In genomic region chr13:112772861-112773260, GRCm38 (mm10) we compare ENCODE assay signal across 24 mouse cellular contexts. TPM values are rescaled to one million over a fixed set of nuclear protein-coding genes. Genes with fewer than 3 reads are reported as not detected.
DNase-seq lines count a peak whose midpoint lies in the region; ATAC-seq and TF ChIP-seq lines count a peak whose summit lies in the region.
"Had no signal": no experiment of that assay in that cellular context is flagged by ENCODE, and none has a peak within 500 bp of the region (broad histone marks: within the 10 kb centered on the region; RNA-seq: fewer than 3 reads in every experiment).

No protein-coding gene starts in this region.

- H3K4me1 ChIP-seq in heart, postnatal 0 days (ENCODE audit: control insufficient read depth, insufficient read depth), result no peaks in the 10 kb centered on the region
- peaks cover 13% of the 10 kb centered on the region for H3K4me1 ChIP-seq in heart, embryonic 10.5 days
- peaks cover 2% of the 10 kb centered on the region; the same call in 1 of the 2 replicates for H3K4me1 ChIP-seq in liver, adult 2 months (ENCODE audit: control insufficient read depth, insufficient read depth, low read length)
- H3K4me1 ChIP-seq in liver, postnatal 0 days (ENCODE audit: insufficient read depth), result peaks cover 6% of the 10 kb centered on the region
- no peaks in the 10 kb centered on the region for H3K4me1 ChIP-seq in forebrain, embryonic 14.5 days (ENCODE audit: control insufficient read depth, insufficient read depth, low read length)

- H3K27ac ChIP-seq in heart, postnatal 0 days (ENCODE audit: low read depth), result peak overlapping the region; percentile 1; the same call in 1 of the 2 replicates
- H3K27ac ChIP-seq in heart, embryonic 10.5 days, result no peak overlapping the region
- H3K27ac ChIP-seq in liver, adult 2 months (replicated peaks; ENCODE audit: insufficient read depth, low read depth, low read length), result peak overlapping the region; percentile 34; the same call in 1 of the 2 replicates
- H3K27ac ChIP-seq in liver, postnatal 0 days (ENCODE audit: low read depth), result no peak overlapping the region; the same call in 1 of the 2 replicates
- H3K27ac ChIP-seq in forebrain, embryonic 14.5 days (ENCODE audit: low read depth, low read length), result no peak overlapping the region
- H3K27ac ChIP-seq: forebrain, embryonic 10.5 days; hindbrain, embryonic 14.5 days; layer of hippocampus, adult 2 months; left cerebral cortex, adult 2 months; limb, embryonic 12.5 days; midbrain, embryonic 12.5 days; neural tube, embryonic 13.5 days had no signal

- H3K36me3 ChIP-seq in heart, postnatal 0 days (replicated peaks; ENCODE audit: control insufficient read depth, insufficient read depth, low read length), result no peaks in the 10 kb centered on the region
- no peaks in the 10 kb centered on the region for H3K36me3 ChIP-seq in heart, embryonic 10.5 days
- no peaks in the 10 kb centered on the region for H3K36me3 ChIP-seq in liver, adult 2 months (ENCODE audit: control insufficient read depth, insufficient read depth, low read length)
- no peaks in the 10 kb centered on the region for H3K36me3 ChIP-seq in liver, postnatal 0 days (replicated peaks; ENCODE audit: insufficient read depth, low read length)
- H3K36me3 ChIP-seq in forebrain, embryonic 14.5 days (ENCODE audit: control insufficient read depth, insufficient read depth, low read length), result no peaks in the 10 kb centered on the region
- H3K36me3 ChIP-seq: forebrain, embryonic 10.5 days; limb, embryonic 12.5 days; midbrain, embryonic 12.5 days; neural tube, embryonic 13.5 days had no signal

- H3K9ac ChIP-seq in heart, postnatal 0 days (replicated peaks; ENCODE audit: low read depth, low read length), result no peak overlapping the region
- H3K9ac ChIP-seq in liver, adult 2 months (ENCODE audit: low read depth, low read length), result no peak overlapping the region
- H3K9ac ChIP-seq in liver, postnatal 0 days (replicated peaks), result no peak overlapping the region
- H3K9ac ChIP-seq in forebrain, embryonic 14.5 days (ENCODE audit: low read length), result no peak overlapping the region
- H3K9ac ChIP-seq: hindbrain, embryonic 14.5 days; limb, embryonic 12.5 days; midbrain, embryonic 12.5 days; neural tube, embryonic 13.5 days had no signal

- no peaks in the 10 kb centered on the region for H3K79me2 ChIP-seq in liver, adult 2 months (ENCODE audit: control insufficient read depth, insufficient read depth, low read length)

- no peaks in the 10 kb centered on the region for H3K9me3 ChIP-seq in heart, postnatal 0 days (replicated peaks; ENCODE audit: control insufficient read depth, low read length)
- H3K9me3 ChIP-seq in heart, embryonic 10.5 days, result no peaks in the 10 kb centered on the region
- H3K9me3 ChIP-seq in liver, postnatal 0 days (ENCODE audit: low read length), result no peaks in the 10 kb centered on the region
- H3K9me3 ChIP-seq in forebrain, embryonic 14.5 days (replicated peaks; ENCODE audit: control insufficient read depth, low read length), result no peaks in the 10 kb centered on the region

- no peak for ATAC-seq in heart, postnatal 0 days (ENCODE audit: insufficient read depth, low read depth)
- no peak for ATAC-seq in liver, postnatal 0 days
- no peak for ATAC-seq in forebrain, embryonic 14.5 days
- ATAC-seq: CD4-positive, CD25-positive, alpha-beta regulatory T cell, adult 4 months; forebrain, embryonic 16.5 days; intestine, postnatal 0 days had no signal

- 58% methylated on average over 14 of the region's 14 CpGs for WGBS in heart, postnatal 0 days
- 75% methylated on average over 14 of the region's 14 CpGs for WGBS in heart, embryonic 10.5 days
- WGBS in liver, adult 2 months, result 65% methylated on average over 14 of the region's 14 CpGs
- 75% methylated on average over 14 of the region's 14 CpGs for WGBS in liver, postnatal 0 days (ENCODE audit: insufficient replicate concordance)
- 87% methylated on average over 14 of the region's 14 CpGs for WGBS in forebrain, embryonic 14.5 days

- no peaks in the 10 kb centered on the region for H3K27me3 ChIP-seq in heart, postnatal 0 days (ENCODE audit: control insufficient read depth, insufficient read depth, low read length)
- no peaks in the 10 kb centered on the region for H3K27me3 ChIP-seq in heart, embryonic 10.5 days (ENCODE audit: insufficient read depth, poor library complexity, severe bottlenecking)
- H3K27me3 ChIP-seq in liver, adult 2 months (ENCODE audit: control insufficient read depth, insufficient read depth, low read length), result no peaks in the 10 kb centered on the region
- no peaks in the 10 kb centered on the region for H3K27me3 ChIP-seq in liver, postnatal 0 days (ENCODE audit: insufficient read depth, low read length)
- no peaks in the 10 kb centered on the region for H3K27me3 ChIP-seq in forebrain, embryonic 14.5 days (replicated peaks; ENCODE audit: control insufficient read depth, insufficient read depth, low read length)
- H3K27me3 ChIP-seq: limb, embryonic 12.5 days; midbrain, embryonic 12.5 days; neural tube, embryonic 13.5 days had no signal

- no peak overlapping the region for H3K4me3 ChIP-seq in heart, postnatal 0 days (ENCODE audit: low read depth, low read length)
- no peak overlapping the region for H3K4me3 ChIP-seq in heart, embryonic 10.5 days
- no peak overlapping the region for H3K4me3 ChIP-seq in liver, adult 2 months (ENCODE audit: insufficient read depth, low read depth, low read length)
- H3K4me3 ChIP-seq in liver, postnatal 0 days (ENCODE audit: low read depth, low read length), result no peak overlapping the region
- H3K4me3 ChIP-seq in forebrain, embryonic 14.5 days (ENCODE audit: low read depth, low read length), result no peak overlapping the region
- H3K4me3 ChIP-seq: forebrain, embryonic 10.5 days; layer of hippocampus, adult 2 months; left cerebral cortex, adult 2 months; limb, embryonic 12.5 days; midbrain, embryonic 12.5 days; neural tube, embryonic 13.5 days had no signal

- TF ChIP-seq CTCF in heart, postnatal 0 days (IDR thresholded peaks at IDR 0.05; ENCODE audit: low read depth), result no peak
- no peak for TF ChIP-seq CTCF in liver, adult 2 months (IDR thresholded peaks at IDR 0.05; ENCODE audit: low read depth, low read length)
- no peak for TF ChIP-seq CTCF in liver, postnatal 0 days (IDR thresholded peaks at IDR 0.05; ENCODE audit: low read depth)

- no peak for TF ChIP-seq POLR2A in liver, adult 2 months (IDR thresholded peaks at IDR 0.05; ENCODE audit: extremely low read depth, insufficient read depth, low read length)

- no peak for TF ChIP-seq EP300 in heart, postnatal 0 days (IDR thresholded peaks at IDR 0.05; ENCODE audit: low read depth)
- no peak for TF ChIP-seq EP300 in liver, postnatal 0 days (IDR thresholded peaks at IDR 0.05; ENCODE audit: low read depth)

- H3K4me2 ChIP-seq in heart, postnatal 0 days (ENCODE audit: low read depth, low read length), result no peak overlapping the region
- H3K4me2 ChIP-seq in liver, postnatal 0 days (ENCODE audit: low read depth, low read length), result no peak overlapping the region
- H3K4me2 ChIP-seq in forebrain, embryonic 14.5 days (ENCODE audit: low read length), result no peak overlapping the region
- H3K4me2 ChIP-seq: heart, embryonic 11.5 days; hindbrain, embryonic 14.5 days; limb, embryonic 12.5 days; liver, embryonic 11.5 days; midbrain, embryonic 12.5 days; neural tube, embryonic 13.5 days had no signal

- no peak for DNase-seq in heart, postnatal 0 days (ENCODE audit: low spot score)
- DNase-seq in heart, embryonic 10.5 days (ENCODE audit: low spot score), result no peak
- DNase-seq in liver, adult 2 months (ENCODE audit: extremely low read depth, low read depth, low spot score), result no peak
- no peak for DNase-seq in liver, postnatal 0 days
- peak; percentile 79 for DNase-seq in NIH3T3 (ENCODE audit: low read depth)
- peak; percentile 77 for DNase-seq in fibroblast of lung, adult 2 months (ENCODE audit: low read depth)
- no peak for DNase-seq in forebrain, embryonic 14.5 days (ENCODE audit: low spot score)
- DNase-seq: cerebellum, adult 18-20 months; cerebellum, postnatal 25 days; gastrocnemius, postnatal 10 days; lung, postnatal 36 days had no signal

RNA-seq across cellular contexts. Expression of gene Plpp1, which starts 27.7 kb away (rescaled TPM):
- 88.7 and 129 TPM in 2 replicates for total RNA-seq in heart, postnatal 0 days (2014; rRNA removed; ENCODE audit: low replicate concordance)
- polyA plus RNA-seq in heart, postnatal 0 days (2015; fragmentation: Nextera tagmentation; extraction: Ambion mirVana), result 89.4 and 101 TPM in 2 replicates
- polyA plus RNA-seq in heart, embryonic 10.5 days (2016; fragmentation: Nextera tagmentation; extraction: Ambion mirVana), result 39.6 and 41.3 TPM in 2 replicates
- 18.6 and 24.3 TPM in 2 replicates for total RNA-seq in liver, adult 2 months (2014; rRNA removed)
- 13.4 and 15.0 TPM in 2 replicates for polyA plus RNA-seq in liver, adult 2 months (2012; rRNA removed)
- polyA plus RNA-seq in liver, postnatal 0 days (2015; fragmentation: Nextera tagmentation; extraction: Ambion mirVana), result 44.6 and 55.4 TPM in 2 replicates
- polyA plus RNA-seq in forebrain, embryonic 14.5 days (2014; fragmentation: Nextera tagmentation; extraction: Ambion mirVana), result 39.5 and 41.2 TPM in 2 replicates
- total RNA-seq: granulocyte monocyte progenitor cell, adult 5-6 weeks had no signal

Comparison
In these comparisons a context has a peak if more than half of its experiments do, and no peak if none do; other contexts are left out.
1. H3K27ac ChIP-seq: peak in heart, postnatal 0 days (single experiment) and liver, adult 2 months (single experiment); none in heart, embryonic 10.5 days (single experiment), liver, postnatal 0 days (single experiment) and forebrain, embryonic 14.5 days (single experiment).
2. DNase-seq: peak in NIH3T3 (single experiment) and fibroblast of lung, adult 2 months (single experiment); none in heart, postnatal 0 days (single experiment), heart, embryonic 10.5 days (single experiment), liver, adult 2 months (single experiment), liver, postnatal 0 days (single experiment) and forebrain, embryonic 14.5 days (single experiment).